Mouse (Mus musculus): ENCODE results near the gene Cdh1. TPM values are rescaled to one million over a fixed set of nuclear protein-coding genes. Genes with fewer than 3 reads are reported as not detected.

Cdh1 gene
- polyA plus RNA-seq, 2 experiments = 11.4 to 14.8 TPM

DNA sequence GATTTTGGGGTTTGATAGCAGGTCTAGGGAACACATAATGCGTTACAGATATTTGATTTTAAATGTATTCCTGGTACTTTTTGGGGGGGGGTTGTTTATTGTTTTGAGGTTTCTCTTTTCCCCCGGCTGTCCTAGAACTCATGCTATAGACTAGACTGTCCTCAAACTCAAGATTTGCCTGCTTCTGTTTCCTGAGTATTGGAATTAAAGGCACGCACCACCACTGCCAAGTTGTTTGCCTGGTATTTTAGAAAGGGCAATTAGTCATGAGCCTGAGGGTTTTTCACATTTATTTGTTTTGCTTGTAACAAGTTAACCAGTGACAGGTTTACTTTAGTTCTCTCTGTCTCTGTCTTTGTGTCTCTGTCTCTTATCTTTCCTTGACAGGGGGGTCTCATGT is 20.3 kb downstream of the Cdh1 start:
- DNase-seq (ENCODE audit: low read depth in 3 of 3, low spot score in 3 of 3) = no peak
- no peaks in the 10 kb centered on the region for H3K36me3 ChIP-seq (replicated peaks; ENCODE audit: control insufficient read depth, insufficient read depth, low read depth)
- H3K4me2 ChIP-seq (ENCODE audit: low read depth) = no peak overlapping the region
- no peaks in the 10 kb centered on the region for H3K9me3 ChIP-seq (ENCODE audit: control insufficient read depth, low read length)
- TF ChIP-seq EP300 (IDR thresholded peaks at IDR 0.05; ENCODE audit: low read depth) = no peak
- no peak for TF ChIP-seq CTCF (IDR thresholded peaks at IDR 0.05; ENCODE audit: low read depth)
- H3K27me3 ChIP-seq (ENCODE audit: control insufficient read depth, insufficient read depth, low read length) = no peaks in the 10 kb centered on the region
- H3K27ac ChIP-seq = no peak overlapping the region
- H3K4me3 ChIP-seq (ENCODE audit: insufficient read depth in 1 of 2, low read depth in 2 of 2, low read length in 2 of 2) = no peak overlapping the region
- no peak for ATAC-seq (ENCODE audit: insufficient read depth)
- H3K4me1 ChIP-seq (replicated peaks; ENCODE audit: control insufficient read depth in 2 of 2, insufficient read depth in 2 of 2, low read length in 1 of 2) = 0 out of 4 replicates have a peak, but pooled peaks cover 0 to 8% of the 10 kb centered on the region in 2 experiments
- H3K9ac ChIP-seq (replicated peaks) = no peak overlapping the region
- WGBS (ENCODE audit: insufficient replicate concordance) = 52% methylated on average over 3 of the region's 3 CpGs

DNA sequence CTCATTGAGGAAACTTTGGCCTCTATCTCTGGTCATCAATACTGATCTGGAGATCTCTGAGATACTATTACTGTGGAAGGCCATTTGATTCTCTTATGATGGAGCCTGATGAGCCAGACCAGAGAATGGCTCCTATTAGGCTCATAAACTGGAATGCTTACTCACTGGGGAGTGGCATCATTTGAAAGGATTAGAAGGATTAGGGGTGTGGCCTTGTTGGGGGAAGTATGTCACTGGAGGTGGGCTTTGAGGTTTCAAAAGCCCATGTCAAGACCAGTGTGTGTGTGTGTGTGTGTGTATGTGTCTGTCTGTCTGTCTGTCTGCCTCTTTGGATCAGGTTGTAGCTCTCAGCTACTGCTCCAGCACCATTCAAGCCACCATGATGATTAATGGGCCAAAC is 20.8 kb downstream of the Cdh1 start:
- H3K9ac ChIP-seq (replicated peaks) = no peak overlapping the region
- no peaks in the 10 kb centered on the region for H3K27me3 ChIP-seq (ENCODE audit: control insufficient read depth, insufficient read depth, low read length)
- TF ChIP-seq EP300 (IDR thresholded peaks at IDR 0.05; ENCODE audit: low read depth) = no peak
- TF ChIP-seq CTCF (IDR thresholded peaks at IDR 0.05; ENCODE audit: low read depth) = no peak
- H3K4me1 ChIP-seq (replicated peaks; ENCODE audit: control insufficient read depth in 2 of 2, insufficient read depth in 2 of 2, low read length in 1 of 2) = 0 out of 4 replicates have a peak, but pooled peaks cover 0 to 8% of the 10 kb centered on the region in 2 experiments
- no peak overlapping the region for H3K27ac ChIP-seq
- no peaks in the 10 kb centered on the region for H3K9me3 ChIP-seq (ENCODE audit: control insufficient read depth, low read length)
- ATAC-seq (ENCODE audit: insufficient read depth) (no peak), DNase-seq (ENCODE audit: low read depth in 3 of 3, low spot score in 3 of 3) (no peak)
- no peak overlapping the region for H3K4me3 ChIP-seq (ENCODE audit: insufficient read depth in 1 of 2, low read depth in 2 of 2, low read length in 2 of 2)
- no peak overlapping the region for H3K4me2 ChIP-seq (ENCODE audit: low read depth)
- H3K36me3 ChIP-seq (replicated peaks; ENCODE audit: control insufficient read depth, insufficient read depth, low read depth) = no peaks in the 10 kb centered on the region

DNA sequence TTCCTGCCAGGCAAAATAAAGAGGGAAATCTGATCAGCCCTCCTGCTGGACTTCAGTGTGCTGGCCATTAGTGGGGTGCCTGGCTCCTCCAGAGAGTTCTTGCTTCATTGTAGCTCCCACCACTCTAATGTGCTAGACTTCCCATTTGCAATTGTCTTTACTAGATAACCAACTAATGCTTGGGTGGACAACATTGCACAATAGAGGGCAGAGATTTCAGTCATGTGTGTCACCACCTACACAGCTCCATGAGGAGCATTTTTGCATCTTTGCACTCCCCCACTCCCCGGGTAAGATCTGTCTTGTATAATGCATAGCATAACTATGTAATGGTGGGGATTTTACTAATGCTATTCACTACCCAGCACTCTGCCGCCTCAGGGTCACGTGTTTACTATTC is 21.6 kb downstream of the Cdh1 start:
- Histone ChIP-seq H3K9ac (replicated peaks) (no peak overlapping the region), H3K4me2 (ENCODE audit: low read depth) (no peak overlapping the region), H3K36me3 (replicated peaks; ENCODE audit: control insufficient read depth, insufficient read depth, low read depth) (no peaks in the 10 kb centered on the region), H3K9me3 (ENCODE audit: control insufficient read depth, low read length) (no peaks in the 10 kb centered on the region), H3K27ac (no peak overlapping the region), H3K4me3 (ENCODE audit: insufficient read depth in 1 of 2, low read depth in 2 of 2, low read length in 2 of 2) (no peak overlapping the region), H3K27me3 (ENCODE audit: control insufficient read depth, insufficient read depth, low read length) (no peaks in the 10 kb centered on the region), H3K4me1 (replicated peaks; ENCODE audit: control insufficient read depth in 2 of 2, insufficient read depth in 2 of 2, low read length in 1 of 2) (0 out of 4 replicates have a peak, but pooled peaks cover 0 to 8% of the 10 kb centered on the region in 2 experiments)
- no peak for TF ChIP-seq CTCF (IDR thresholded peaks at IDR 0.05; ENCODE audit: low read depth)
- no peak for TF ChIP-seq EP300 (IDR thresholded peaks at IDR 0.05; ENCODE audit: low read depth)
- ATAC-seq (ENCODE audit: insufficient read depth) = no peak
- no peak for DNase-seq (ENCODE audit: low read depth in 3 of 3, low spot score in 3 of 3)
- WGBS (ENCODE audit: insufficient replicate concordance) = 44% methylated on average over 3 of the region's 3 CpGs

- Histone ChIP-seq H3K9me3 (ENCODE audit: control insufficient read depth, low read length) (no peaks in the 10 kb centered on the region), H3K4me1 (replicated peaks; ENCODE audit: control insufficient read depth in 2 of 2, insufficient read depth in 2 of 2, low read length in 1 of 2) (peaks cover 0 to 7% of the 10 kb centered on the region in 2 experiments; a peak in 1 of 4 replicates), H3K4me2 (ENCODE audit: low read depth) (no peak overlapping the region), H3K4me3 (ENCODE audit: insufficient read depth in 1 of 2, low read depth in 2 of 2, low read length in 2 of 2) (no peak overlapping the region), H3K9ac (replicated peaks) (no peak overlapping the region), H3K36me3 (replicated peaks; ENCODE audit: control insufficient read depth, insufficient read depth, low read depth) (no peaks in the 10 kb centered on the region), H3K27ac (no peak overlapping the region), H3K27me3 (ENCODE audit: control insufficient read depth, insufficient read depth, low read length) (no peaks in the 10 kb centered on the region)
- TF ChIP-seq EP300 (IDR thresholded peaks at IDR 0.05; ENCODE audit: low read depth) = no peak
- TF ChIP-seq CTCF (IDR thresholded peaks at IDR 0.05; ENCODE audit: low read depth) = no peak
- DNase-seq (ENCODE audit: low read depth in 3 of 3, low spot score in 3 of 3) (no peak), ATAC-seq (ENCODE audit: insufficient read depth) (no peak)
- 66% methylated on average over 9 of the region's 9 CpGs for WGBS (ENCODE audit: insufficient replicate concordance)
These were observed 23.1 kb downstream of the Cdh1 start for GRCm38 (mm10) chr8:106626096-106626865.

DNA sequence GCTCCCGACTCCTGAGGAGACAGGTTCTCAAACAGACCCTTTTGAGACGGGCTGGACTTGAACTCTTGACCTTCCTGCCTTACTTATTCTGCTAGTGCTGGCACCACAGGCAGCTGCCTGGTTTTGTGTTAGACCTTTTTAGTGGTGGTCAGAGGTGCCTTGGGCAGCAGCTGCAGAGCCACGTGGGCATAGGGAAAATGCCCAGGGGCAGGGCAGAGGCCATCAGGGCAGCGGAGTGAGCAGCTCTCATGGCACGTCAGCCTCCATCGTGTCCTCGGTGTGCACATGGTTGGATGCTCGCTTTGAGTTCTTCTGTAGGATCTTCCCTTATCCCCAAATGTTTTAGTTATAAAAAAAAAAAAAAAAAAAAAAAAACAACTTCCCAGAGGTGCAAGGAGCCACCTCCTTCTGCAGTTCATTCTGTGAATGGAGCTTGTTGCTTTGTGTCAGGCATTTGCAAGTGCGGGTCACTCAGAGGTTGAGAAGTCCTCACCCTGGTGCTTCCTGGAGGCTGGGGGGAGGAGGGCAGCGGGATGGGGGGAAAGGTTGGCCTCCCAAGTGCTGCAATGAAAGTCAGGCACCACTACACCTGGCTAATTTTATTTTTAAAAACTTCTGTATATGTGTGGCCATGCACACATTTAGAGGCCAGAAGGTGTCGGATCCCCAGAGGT is 25.3 kb downstream of the Cdh1 start:
- DNase-seq (ENCODE audit: low read depth in 3 of 3, low spot score in 3 of 3) (no peak), ATAC-seq (ENCODE audit: insufficient read depth) (no peak)
- no peak overlapping the region for H3K4me3 ChIP-seq (ENCODE audit: insufficient read depth in 1 of 2, low read depth in 2 of 2, low read length in 2 of 2)
- no peak overlapping the region for H3K9ac ChIP-seq (replicated peaks)
- 61% methylated on average over 11 of the region's 11 CpGs for WGBS (ENCODE audit: insufficient replicate concordance)
- H3K4me1 ChIP-seq (replicated peaks; ENCODE audit: control insufficient read depth in 2 of 2, insufficient read depth in 2 of 2, low read length in 1 of 2) = peaks cover 0 to 8% of the 10 kb centered on the region in 2 experiments; a peak in 2 of 4 replicates
- no peak for TF ChIP-seq EP300 (IDR thresholded peaks at IDR 0.05; ENCODE audit: low read depth)
- TF ChIP-seq CTCF (IDR thresholded peaks at IDR 0.05; ENCODE audit: low read depth) = no peak
- H3K36me3 ChIP-seq (replicated peaks; ENCODE audit: control insufficient read depth, insufficient read depth, low read depth) = no peaks in the 10 kb centered on the region
- no peak overlapping the region for H3K27ac ChIP-seq
- H3K4me2 ChIP-seq (ENCODE audit: low read depth) = no peak overlapping the region
- no peaks in the 10 kb centered on the region for H3K27me3 ChIP-seq (ENCODE audit: control insufficient read depth, insufficient read depth, low read length)
- H3K9me3 ChIP-seq (ENCODE audit: control insufficient read depth, low read length) = no peaks in the 10 kb centered on the region

Measured in liver, embryonic 14.5 days (tissue).